Mouse (Mus musculus): ENCODE measurements around the gene Krt33b. TPM values are rescaled to one million over a fixed set of nuclear protein-coding genes. Genes with fewer than 3 reads are reported as not detected.

The Krt33b gene
- total and polyA plus RNA-seq, 3 experiments, result not detected

GRCm38 (mm10) chr11:100013691-100014171 is 15.9 kb downstream of the Krt33b start:
- Histone ChIP-seq H3K36me3 (replicated peaks in 1 of 2; ENCODE audit: control insufficient read depth in 1 of 2, insufficient read depth in 1 of 2, low read length in 1 of 2) (no peaks in the 10 kb centered on the region), H3K27ac (ENCODE audit: insufficient read depth, low read depth) (no peak overlapping the region), H3K4me3 (replicated peaks in 1 of 3; ENCODE audit: low read depth in 2 of 3, low read length in 2 of 3, poor library complexity in 1 of 3) (no peak overlapping the region), H3K79me2 (replicated peaks; ENCODE audit: control insufficient read depth, extremely low read depth, insufficient read depth, poor library complexity, severe bottlenecking) (no peaks in the 10 kb centered on the region), H3K9ac (ENCODE audit: insufficient read depth, low read depth) (no peak overlapping the region), H3K27me3 (replicated peaks) (peaks cover 83% of the 10 kb centered on the region), H3K4me1 (ENCODE audit: control insufficient read depth in 1 of 2, insufficient read depth in 2 of 2) (no peaks in the 10 kb centered on the region), H3K4me2 (ENCODE audit: insufficient read depth, low read depth, poor library complexity, severe bottlenecking) (no peak overlapping the region), H3K9me3 (replicated peaks; ENCODE audit: low read length) (no peaks in the 10 kb centered on the region)
- no peak for TF ChIP-seq UBTF (IDR thresholded peaks at IDR 0.05; ENCODE audit: low read depth, low read length)
- no peak for TF ChIP-seq KAT2A (IDR thresholded peaks at IDR 0.05; ENCODE audit: insufficient replicate concordance, low read length)
- no peak for TF ChIP-seq NELFE (IDR thresholded peaks at IDR 0.05; ENCODE audit: low read depth, low read length)
- no peak for TF ChIP-seq ZNF384 (IDR thresholded peaks at IDR 0.05; ENCODE audit: low read depth, low read length)
- TF ChIP-seq GABPA (IDR thresholded peaks at IDR 0.05; ENCODE audit: insufficient replicate concordance, low read depth, low read length), result no peak
- no peak for TF ChIP-seq CHD2 (IDR thresholded peaks at IDR 0.05; ENCODE audit: low read length)
- no peak for TF ChIP-seq ETS1 (conservative IDR thresholded peaks at IDR 0.05; ENCODE audit: low read depth, low read length)
- no peak for TF ChIP-seq MAZ (IDR thresholded peaks at IDR 0.05; ENCODE audit: low read depth, low read length)
- no peak for TF ChIP-seq JUN (IDR thresholded peaks at IDR 0.05; ENCODE audit: insufficient read depth, low read depth, low read length)
- DNase-seq (ENCODE audit: extremely low read depth), result no peak
- dilution Hi-C loops (cut with MboI; ENCODE audit: extremely low pct_ligation_motif_present, extremely low pct_unique_long_range_greater_than_20kb, low sequenced_read_pairs) (no loop called here), in situ Hi-C loops (cut with MboI; ENCODE audit: low pct_ligation_motif_present, low pct_unique_long_range_greater_than_20kb, low sequenced_read_pairs) (no loop called here)

GRCm38 (mm10) chr11:100010682-100011081 is 19.0 kb downstream of the Krt33b start:
- Histone ChIP-seq H3K9me3 (replicated peaks; ENCODE audit: low read length) (no peaks in the 10 kb centered on the region), H3K4me1 (ENCODE audit: control insufficient read depth in 1 of 2, insufficient read depth in 2 of 2) (no peaks in the 10 kb centered on the region), H3K4me3 (replicated peaks in 1 of 3; ENCODE audit: low read depth in 2 of 3, low read length in 2 of 3, poor library complexity in 1 of 3) (no peak overlapping the region), H3K36me3 (replicated peaks in 1 of 2; ENCODE audit: control insufficient read depth in 1 of 2, insufficient read depth in 1 of 2, low read length in 1 of 2) (no peaks in the 10 kb centered on the region), H3K27ac (ENCODE audit: insufficient read depth, low read depth) (no peak overlapping the region), H3K9ac (ENCODE audit: insufficient read depth, low read depth) (no peak overlapping the region), H3K4me2 (ENCODE audit: insufficient read depth, low read depth, poor library complexity, severe bottlenecking) (no peak overlapping the region), H3K27me3 (replicated peaks) (peaks cover 71% of the 10 kb centered on the region), H3K79me2 (replicated peaks; ENCODE audit: control insufficient read depth, extremely low read depth, insufficient read depth, poor library complexity, severe bottlenecking) (no peaks in the 10 kb centered on the region)
- no peak for DNase-seq (ENCODE audit: extremely low read depth)
- in situ Hi-C loops (cut with MboI; ENCODE audit: low pct_ligation_motif_present, low pct_unique_long_range_greater_than_20kb, low sequenced_read_pairs) (no loop called here), dilution Hi-C loops (cut with MboI; ENCODE audit: extremely low pct_ligation_motif_present, extremely low pct_unique_long_range_greater_than_20kb, low sequenced_read_pairs) (no loop called here)
- no peak for TF ChIP-seq POLR2AphosphoS2 (IDR thresholded peaks at IDR 0.05; ENCODE audit: low read depth, low read length)
- TF ChIP-seq ZNF384 (IDR thresholded peaks at IDR 0.05; ENCODE audit: low read depth, low read length), result no peak
- no peak for TF ChIP-seq E2F4 (IDR thresholded peaks at IDR 0.05; ENCODE audit: insufficient replicate concordance, low read depth, low read length)
- no peak for TF ChIP-seq ZC3H11A (IDR thresholded peaks at IDR 0.05; ENCODE audit: low read depth, low read length)
- TF ChIP-seq MAFK (IDR thresholded peaks at IDR 0.05; ENCODE audit: insufficient replicate concordance, low read length), result no peak
- no peak for TF ChIP-seq EP300 (IDR thresholded peaks at IDR 0.05; ENCODE audit: low read length)
- TF ChIP-seq CHD2 (IDR thresholded peaks at IDR 0.05; ENCODE audit: low read length), result no peak
- no peak for TF ChIP-seq CHD1 (IDR thresholded peaks at IDR 0.05; ENCODE audit: low read depth, low read length)
- TF ChIP-seq JUND (conservative IDR thresholded peaks at IDR 0.05; ENCODE audit: low read depth, low read length), result no peak
